Mouse (Mus musculus) thymus, postnatal 36 days (tissue): ENCODE measurements at regions not wholly inside any gene's neighbourhood (a gene's known extent, or its start where the extent isn't known, plus 50 kb on each side); places are given as distances from the start of the nearest gene placed in this dataset.

Experiments used
- DNase-seq, 2 experiments: peaks; one replicate each; pipeline ENCODE4 v3.0.0; 2022; ENCODE audit warnings: mixed read lengths in 2 of 2

- DNase-seq = no peak
Observed at GRCm38 (mm10) chr7:37096291-37096690, 398.4 kb downstream of the Tshz3 start.

GRCm38 (mm10) chr7:37098950-37099349 is 401.0 kb downstream of the Tshz3 start:
- DNase-seq = no peak

- no peak for DNase-seq
Observed at GRCm38 (mm10) chr7:37104671-37105070, 406.8 kb downstream of the Tshz3 start.

- DNase-seq = no peak
Observed at GRCm38 (mm10) chr7:37111071-37111470, 413.2 kb downstream of the Tshz3 start.

- DNase-seq = no peak
Observed at GRCm38 (mm10) chr7:37120776-37121175, 422.9 kb downstream of the Tshz3 start.

GRCm38 (mm10) chr7:37140191-37140590 is 442.3 kb downstream of the Tshz3 start:
- no peak for DNase-seq

- no peak for DNase-seq
Observed at GRCm38 (mm10) chr7:37142780-37143179, 444.9 kb downstream of the Tshz3 start.

- DNase-seq = no peak
Observed at GRCm38 (mm10) chr7:37144303-37144702, 446.4 kb downstream of the Tshz3 start.

- no peak for DNase-seq
Observed at GRCm38 (mm10) chr7:37149711-37150110, 451.8 kb downstream of the Tshz3 start.

- no peak for DNase-seq
Observed at GRCm38 (mm10) chr7:37159801-37160200, 461.9 kb downstream of the Tshz3 start.

- no peak for DNase-seq
Observed at GRCm38 (mm10) chr7:37168883-37169282, 471.0 kb downstream of the Tshz3 start.

- DNase-seq = no peak
Observed at GRCm38 (mm10) chr7:37175746-37176145, 477.8 kb downstream of the Tshz3 start.

- no peak for DNase-seq
Observed at GRCm38 (mm10) chr7:37178256-37178655, 480.3 kb downstream of the Tshz3 start.

- no peak for DNase-seq
Observed at GRCm38 (mm10) chr7:37179907-37180306, 482.0 kb downstream of the Tshz3 start.

GRCm38 (mm10) chr7:37180416-37180815 is 482.5 kb downstream of the Tshz3 start:
- DNase-seq = no peak

GRCm38 (mm10) chr7:37181109-37181508 is 483.2 kb downstream of the Tshz3 start:
- no peak for DNase-seq

GRCm38 (mm10) chr7:37192536-37192935 is 494.6 kb downstream of the Tshz3 start:
- DNase-seq = no peak

GRCm38 (mm10) chr7:37204800-37205199 is 506.9 kb downstream of the Tshz3 start:
- no peak for DNase-seq

GRCm38 (mm10) chr7:37208305-37208704 is 510.4 kb downstream of the Tshz3 start:
- DNase-seq = no peak

- no peak for DNase-seq
Observed at GRCm38 (mm10) chr7:37213751-37214181, 515.8 kb downstream of the Tshz3 start.

- DNase-seq = no peak
Observed at GRCm38 (mm10) chr7:37215498-37215897, 517.6 kb downstream of the Tshz3 start.

GRCm38 (mm10) chr7:37220476-37220875 is 522.6 kb downstream of the Tshz3 start:
- no peak for DNase-seq

- DNase-seq = no peak
Observed at GRCm38 (mm10) chr7:37226423-37226822, 528.5 kb downstream of the Tshz3 start.

- DNase-seq = no peak
Observed at GRCm38 (mm10) chr7:37230641-37231347, 532.9 kb downstream of the Tshz3 start.

- DNase-seq = no peak
Observed at GRCm38 (mm10) chr7:37240832-37241231, 532.6 kb downstream of the Zfp536 start.
